Mouse (Mus musculus) mature B cell (primary cell): Measurements from ENCODE around the gene Ptger2.

Experiments used
- in situ Hi-C: fragments of 300-500 bp; cut with MboI; formaldehyde crosslinking; loops from 2 replicates; pipeline ENCODE4 v1.14.3; 2019

Ptger2 gene

GRCm38 (mm10) chr14:44987674-44988355, at the start of gene Ptger2:
TSS of gene Ptger2 (plus strand) at chr14:44988195.
- in situ Hi-C loops = loop anchor here (25.0 kb wide), 1 partner anchor 249 kb away; no protein-coding TSS in a partner anchor

- in situ Hi-C loops = no loop called here
Measured at GRCm38 (mm10) chr14:44960746-44961145, 27.2 kb upstream of the Ptger2 start.

- in situ Hi-C loops = loop anchor here (25.0 kb wide), 1 partner anchor 260 kb away; no protein-coding TSS in a partner anchor
Measured at GRCm38 (mm10) chr14:44977278-44977677, 10.7 kb upstream of the Ptger2 start.

- in situ Hi-C loops = loop anchor here (5.0 to 25.0 kb wide), 2 partner anchors 167 to 257 kb away; no protein-coding TSS in a partner anchor
Measured at GRCm38 (mm10) chr14:44979887-44980286, 8.1 kb upstream of the Ptger2 start.

GRCm38 (mm10) chr14:44981490-44981889, 6.5 kb upstream of the Ptger2 start:
- in situ Hi-C loops = loop anchor here (5.0 to 25.0 kb wide), 2 partner anchors 166 to 256 kb away; no protein-coding TSS in a partner anchor

GRCm38 (mm10) chr14:44984106-44984505, 3.9 kb upstream of the Ptger2 start:
- in situ Hi-C loops = loop anchor here (5.0 to 25.0 kb wide), 2 partner anchors 163 to 253 kb away; no protein-coding TSS in a partner anchor

- in situ Hi-C loops = loop anchor here (25.0 kb wide), 1 partner anchor 251 kb away; no protein-coding TSS in a partner anchor
Measured at GRCm38 (mm10) chr14:44986248-44986647, 1.7 kb upstream of the Ptger2 start.

- in situ Hi-C loops = loop anchor here (25.0 kb wide), 1 partner anchor 249 kb away; no protein-coding TSS in a partner anchor
Measured at GRCm38 (mm10) chr14:44988456-44989016, 541 bp downstream of the Ptger2 start.

- in situ Hi-C loops = loop anchor here (25.0 kb wide), 1 partner anchor 248 kb away; no protein-coding TSS in a partner anchor
Measured at GRCm38 (mm10) chr14:44989017-44989721, 1.2 kb downstream of the Ptger2 start.

- in situ Hi-C loops = loop anchor here (25.0 kb wide), 1 partner anchor 248 kb away; no protein-coding TSS in a partner anchor
Measured at GRCm38 (mm10) chr14:44989751-44990150, 1.8 kb downstream of the Ptger2 start.

- in situ Hi-C loops = loop anchor here (25.0 kb wide), 1 partner anchor 243 kb away; no protein-coding TSS in a partner anchor
Measured at GRCm38 (mm10) chr14:44994337-44994736, 6.3 kb downstream of the Ptger2 start.

GRCm38 (mm10) chr14:45000086-45000769, 12.2 kb downstream of the Ptger2 start:
- in situ Hi-C loops = no loop called here

GRCm38 (mm10) chr14:45005698-45006283, 17.8 kb downstream of the Ptger2 start:
- in situ Hi-C loops = no loop called here

GRCm38 (mm10) chr14:45009242-45009641, 21.2 kb downstream of the Ptger2 start:
- in situ Hi-C loops = no loop called here

GRCm38 (mm10) chr14:45011260-45011659, 23.3 kb downstream of the Ptger2 start:
- in situ Hi-C loops = no loop called here

GRCm38 (mm10) chr14:45011671-45012070, 23.7 kb downstream of the Ptger2 start:
- in situ Hi-C loops = no loop called here

- in situ Hi-C loops = no loop called here
Measured at GRCm38 (mm10) chr14:45021551-45021950, 33.6 kb downstream of the Ptger2 start.

- in situ Hi-C loops = no loop called here
Measured at GRCm38 (mm10) chr14:45034293-45034692, 46.3 kb downstream of the Ptger2 start.

- in situ Hi-C loops = no loop called here
Measured at GRCm38 (mm10) chr14:45036579-45036978, 48.6 kb downstream of the Ptger2 start.

GRCm38 (mm10) chr14:45038052-45038451, 50.1 kb downstream of the Ptger2 start:
- in situ Hi-C loops = no loop called here

- in situ Hi-C loops = no loop called here
Measured at GRCm38 (mm10) chr14:45040851-45041475, 53.0 kb downstream of the Ptger2 start.
